Mouse (Mus musculus) stomach, embryonic 14.5 days (tissue): ENCODE data around the gene Eps15. TPM values are rescaled to one million over a fixed set of nuclear protein-coding genes. Genes with fewer than 3 reads are reported as not detected.

ENCODE experiments used
- ATAC-seq: fragments of 200-750 bp; cut with Nextera tagmentation; 2 replicates; pipeline ENCODE4 v1.8.0; 2017; ENCODE audit warnings: low read depth, moderate TSS enrichment; ENCODE audit not compliant: insufficient number of reproducible peaks, insufficient read depth, low FRiP score
- H3K27ac ChIP-seq: fragments of 300-500 bp; sonication (generic); 2 replicates; pipeline ENCODE4 v1.5.1; 2014; ENCODE audit warnings: mild to moderate bottlenecking, low read length, moderate library complexity, mixed read lengths
- H3K27me3 ChIP-seq: fragments of 300-500 bp; sonication (generic); 2 replicates; pipeline ENCODE4 v1.6.1; 2014; ENCODE audit warnings: low read length, control low read depth, mixed read lengths; ENCODE audit not compliant: control insufficient read depth, insufficient read depth
- H3K36me3 ChIP-seq: fragments of 300-500 bp; sonication (generic); 2 replicates; pipeline ENCODE4 v1.6.1; 2014; ENCODE audit warnings: mild to moderate bottlenecking, control low read depth, low read length, moderate library complexity, mixed read lengths; ENCODE audit not compliant: control insufficient read depth, insufficient read depth
- H3K4me1 ChIP-seq: fragments of 300-500 bp; sonication (generic); 2 replicates; pipeline ENCODE4 v1.6.1; 2014; ENCODE audit warnings: low read length, control low read depth, mixed read lengths; ENCODE audit not compliant: control insufficient read depth, insufficient read depth
- H3K4me2 ChIP-seq: fragments of 300-500 bp; sonication (generic); replicated peaks from 2 replicates; pipeline ENCODE4 v1.6.1; 2014; ENCODE audit warnings: low read depth, low read length, control low read depth
- H3K4me3 ChIP-seq: fragments of 300-500 bp; sonication (generic); 2 replicates; pipeline ENCODE4 v1.5.1; 2014; ENCODE audit warnings: low read depth, low read length, control low read depth
- H3K9ac ChIP-seq: fragments of 300-500 bp; sonication (generic); replicated peaks from 2 replicates; pipeline ENCODE4 v1.6.1; 2014; ENCODE audit warnings: low read depth, mild to moderate bottlenecking, control low read depth, low read length, moderate library complexity, mixed read lengths
- H3K9me3 ChIP-seq: fragments of 300-500 bp; sonication (generic); 2 replicates; pipeline ENCODE4 v1.6.1; 2016; ENCODE audit warnings: low read depth, low read length, control low read depth; ENCODE audit not compliant: control insufficient read depth
- WGBS: fragments of 180-500 bp; shearing (Covaris S2); extraction: QIAGEN DNeasy Blood & Tissue Kit; methylation state at CpG from one replicate; pipeline ENCODE4 v1.1.7; 2014; 5-methylcytosine and 5-hydroxymethylcytosine counted together
- polyA plus RNA-seq: library from polyadenylated mRNA; unstranded; fragments of >200 nt; fragmentation: Nextera tagmentation; extraction: Ambion mirVana; gene quantifications from 2 replicates; pipeline ENCODE4 v1.2.1, GENCODE M21; 2014

Eps15 gene
- polyA plus RNA-seq, 1 experiment from 2014 or later, result 50.4 TPM

DNA sequence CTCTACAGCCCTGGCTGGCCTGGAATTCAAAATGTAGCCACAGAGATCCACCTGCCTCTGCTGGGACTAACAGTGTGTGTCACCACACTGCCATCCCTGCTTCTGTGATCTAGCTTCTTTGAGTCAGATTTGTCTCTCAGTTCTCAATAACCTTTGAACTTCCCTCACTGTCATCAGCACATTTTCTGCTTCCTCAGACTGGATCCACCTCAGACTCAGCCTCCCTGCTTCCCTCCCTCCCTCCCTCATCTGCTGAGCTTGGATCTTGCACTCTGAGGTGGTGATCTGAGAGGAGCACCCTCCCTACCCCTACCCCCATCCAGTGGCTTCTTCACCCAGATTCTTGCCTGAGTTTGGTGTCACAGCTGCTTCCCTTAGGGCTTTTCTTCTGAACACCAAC lies 22.4 kb upstream of the Eps15 start:
- no peak for ATAC-seq
- Histone ChIP-seq H3K27me3 (no peaks in the 10 kb centered on the region), H3K4me3 (no peak overlapping the region), H3K27ac (no peak overlapping the region), H3K4me1 (no peaks in the 10 kb centered on the region), H3K4me2 (no peak overlapping the region), H3K9me3 (no peaks in the 10 kb centered on the region), H3K9ac (no peak overlapping the region), H3K36me3 (no peaks in the 10 kb centered on the region)

DNA sequence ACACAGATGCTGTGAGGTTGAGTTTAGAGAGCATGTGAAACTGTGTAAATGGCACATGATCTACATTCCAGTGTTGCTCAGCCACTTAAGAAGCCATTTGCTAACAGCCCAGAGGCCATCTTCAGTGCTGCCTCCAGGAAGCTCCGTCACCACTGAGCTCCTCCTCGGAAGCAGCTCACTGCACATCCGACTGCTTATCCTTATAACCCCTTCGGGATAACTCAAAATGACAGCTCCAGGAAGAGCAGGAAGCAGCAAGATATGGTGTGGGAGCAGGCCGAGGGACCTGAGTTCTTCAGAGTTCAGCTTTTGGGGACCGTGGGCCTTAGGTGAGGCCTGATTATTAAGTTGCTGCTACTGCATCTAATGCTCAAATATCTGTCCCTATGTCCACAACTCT lies 18.0 kb upstream of the Eps15 start:
- no peaks in the 10 kb centered on the region for H3K9me3 ChIP-seq
- H3K4me3 ChIP-seq, result no peak overlapping the region
- 50% methylated on average over 6 of the region's 6 CpGs for WGBS
- H3K4me1 ChIP-seq, result no peaks in the 10 kb centered on the region
- no peaks in the 10 kb centered on the region for H3K27me3 ChIP-seq
- no peak overlapping the region for H3K4me2 ChIP-seq
- H3K36me3 ChIP-seq, result no peaks in the 10 kb centered on the region
- no peak for ATAC-seq
- no peak overlapping the region for H3K27ac ChIP-seq
- H3K9ac ChIP-seq, result no peak overlapping the region

DNA sequence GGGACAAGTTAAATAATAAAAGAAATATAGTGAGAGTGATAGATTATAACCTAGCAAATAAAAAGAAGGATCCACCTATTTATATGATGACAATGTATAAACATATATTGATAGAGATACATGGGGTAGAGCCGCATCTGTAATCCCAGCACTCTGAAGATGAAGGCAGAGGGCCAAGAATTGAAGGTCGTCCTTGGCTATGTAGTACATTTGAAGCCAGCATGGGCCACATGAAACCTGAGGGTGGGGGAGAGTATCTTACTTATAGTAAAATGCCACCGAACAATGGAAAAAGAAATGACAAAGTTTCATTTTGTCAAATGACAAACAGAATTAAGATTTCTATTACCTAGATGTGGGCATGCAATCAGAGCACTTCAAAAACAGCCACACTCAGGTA lies 14.0 kb upstream of the Eps15 start:
- no peaks in the 10 kb centered on the region for H3K27me3 ChIP-seq
- no peak overlapping the region for H3K4me2 ChIP-seq
- H3K27ac ChIP-seq, result no peak overlapping the region
- 81% methylated on average over 3 of the region's 3 CpGs for WGBS
- no peaks in the 10 kb centered on the region for H3K4me1 ChIP-seq
- H3K9me3 ChIP-seq, result no peaks in the 10 kb centered on the region
- no peak overlapping the region for H3K4me3 ChIP-seq
- no peaks in the 10 kb centered on the region for H3K36me3 ChIP-seq
- H3K9ac ChIP-seq, result no peak overlapping the region
- ATAC-seq, result no peak

DNA sequence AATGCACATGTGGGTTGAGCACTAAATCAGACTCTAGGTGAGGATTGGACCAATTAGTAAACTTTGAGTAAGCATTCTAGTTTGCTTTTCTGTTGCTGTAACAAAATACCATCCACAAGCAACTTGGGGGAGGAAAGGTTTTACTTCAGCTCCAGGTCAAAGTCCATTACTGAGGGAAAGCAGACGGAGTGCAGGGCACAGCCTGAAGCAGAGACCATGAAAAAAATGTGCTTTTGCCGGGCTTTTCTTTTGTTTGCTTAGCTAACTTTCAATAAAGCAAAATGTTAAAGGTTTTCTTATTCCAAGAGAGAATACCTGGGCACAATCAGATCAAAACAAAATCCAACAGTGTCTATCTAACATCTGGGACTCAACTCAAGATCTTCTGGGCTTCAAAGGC lies 13.3 kb upstream of the Eps15 start:
- H3K4me1 ChIP-seq, result no peaks in the 10 kb centered on the region
- H3K27me3 ChIP-seq, result no peaks in the 10 kb centered on the region
- H3K9ac ChIP-seq, result no peak overlapping the region
- 48% methylated on average over 2 of the region's 2 CpGs for WGBS
- H3K27ac ChIP-seq, result no peak overlapping the region
- no peak overlapping the region for H3K4me3 ChIP-seq
- no peak overlapping the region for H3K4me2 ChIP-seq
- no peaks in the 10 kb centered on the region for H3K36me3 ChIP-seq
- H3K9me3 ChIP-seq, result no peaks in the 10 kb centered on the region
- ATAC-seq, result no peak

DNA sequence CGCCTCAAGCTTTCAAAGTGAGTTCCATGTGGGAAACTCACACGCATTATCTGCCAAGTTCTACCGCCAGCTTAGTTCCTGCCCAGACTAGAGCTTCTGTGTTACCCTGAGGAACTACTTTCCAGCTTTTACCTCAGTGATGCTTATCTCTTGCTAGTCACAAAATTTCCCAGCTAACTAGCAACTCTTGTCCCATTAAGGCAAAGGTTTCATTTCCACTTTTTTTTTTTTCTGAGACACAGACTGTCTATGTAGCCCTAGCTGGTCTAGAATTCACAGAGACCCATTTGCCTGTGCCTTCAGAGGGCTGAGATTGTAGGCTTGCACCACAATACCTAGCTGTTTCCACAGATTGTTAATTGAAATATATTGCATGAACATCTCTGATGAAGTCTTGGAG lies 12.6 kb upstream of the Eps15 start:
- Histone ChIP-seq H3K27me3 (no peaks in the 10 kb centered on the region), H3K9me3 (no peaks in the 10 kb centered on the region), H3K36me3 (no peaks in the 10 kb centered on the region), H3K4me3 (no peak overlapping the region), H3K4me2 (no peak overlapping the region), H3K4me1 (no peaks in the 10 kb centered on the region), H3K27ac (no peak overlapping the region), H3K9ac (no peak overlapping the region)
- no peak for ATAC-seq
- 83% methylated on average over 3 of the region's 3 CpGs for WGBS

DNA sequence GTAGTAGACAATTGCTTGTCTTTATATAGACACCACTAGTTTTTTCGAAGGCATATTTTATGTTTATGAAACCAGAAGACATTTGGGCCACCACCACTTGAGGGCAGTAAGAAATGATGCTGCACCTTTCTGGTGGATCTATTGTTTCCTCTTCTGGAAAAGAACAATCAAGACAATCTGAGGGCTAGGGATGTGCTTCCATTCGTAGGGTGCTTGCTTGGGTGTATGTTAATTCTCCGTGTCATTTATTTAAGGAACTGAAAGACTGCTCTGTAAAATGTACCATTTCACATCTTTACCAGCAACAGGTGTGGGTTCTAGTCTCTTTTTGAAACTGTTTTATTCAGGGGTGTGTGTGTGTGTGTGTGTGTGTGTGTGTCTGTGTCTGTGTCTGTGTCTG lies 11.2 kb upstream of the Eps15 start:
- Histone ChIP-seq H3K4me2 (no peak overlapping the region), H3K36me3 (no peaks in the 10 kb centered on the region), H3K27me3 (no peaks in the 10 kb centered on the region), H3K4me1 (no peaks in the 10 kb centered on the region), H3K27ac (no peak overlapping the region), H3K9me3 (no peaks in the 10 kb centered on the region), H3K9ac (no peak overlapping the region), H3K4me3 (no peak overlapping the region)
- WGBS, result 84% methylated on average over 3 of the region's 3 CpGs
- no peak for ATAC-seq

DNA sequence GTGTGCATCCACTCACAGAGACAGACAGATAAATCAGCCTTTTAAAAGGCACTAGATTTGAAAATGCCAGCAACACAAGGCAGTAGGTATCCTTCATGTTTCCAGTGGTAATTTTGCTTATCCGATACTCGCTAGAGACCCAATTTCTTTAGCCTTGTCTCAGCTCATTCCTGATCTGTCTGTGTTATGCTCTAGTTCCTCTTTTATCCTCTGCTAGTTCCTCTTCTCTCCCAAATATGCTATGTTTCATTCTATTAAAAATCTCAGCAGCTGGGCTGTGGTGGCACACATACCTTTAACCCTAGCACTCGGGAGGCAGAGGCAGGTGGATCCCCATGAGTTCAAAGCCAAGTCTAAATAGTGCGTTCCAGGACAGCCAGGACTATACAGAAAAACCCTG lies 8.3 kb upstream of the Eps15 start:
- no peaks in the 10 kb centered on the region for H3K27me3 ChIP-seq
- ATAC-seq, result no peak

DNA sequence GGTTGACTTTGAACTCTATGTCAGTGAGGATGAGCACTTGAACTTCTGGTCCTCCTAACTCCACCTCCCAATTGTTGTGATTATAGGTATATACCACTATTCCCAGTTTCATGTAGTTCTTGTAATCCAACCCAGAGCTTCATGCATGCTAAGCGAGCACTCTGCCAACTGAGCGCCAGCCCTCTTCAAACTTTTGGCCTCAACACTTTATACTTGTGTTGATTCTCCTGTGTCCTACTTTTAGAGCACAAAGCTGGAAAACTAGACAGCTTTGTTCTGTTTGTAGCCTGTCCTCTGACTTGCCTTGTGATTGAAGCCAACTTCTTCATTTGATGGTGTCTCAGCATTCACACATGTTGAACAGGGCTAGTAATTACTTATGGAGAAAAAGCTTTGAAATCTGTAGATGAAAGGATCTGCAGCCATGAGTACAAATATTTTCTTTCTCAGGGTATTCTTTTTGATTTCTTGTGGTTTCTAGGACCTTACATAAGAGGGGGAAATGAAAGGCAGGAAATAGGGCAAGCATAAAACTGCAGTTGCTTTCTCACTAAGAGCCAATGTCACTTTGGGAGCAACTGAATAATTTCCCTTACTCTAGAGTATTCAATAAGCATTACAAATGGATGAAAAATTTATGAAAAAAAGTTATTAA lies 6.4 kb upstream of the Eps15 start:
- Histone ChIP-seq H3K36me3 (no peaks in the 10 kb centered on the region), H3K27me3 (no peaks in the 10 kb centered on the region), H3K27ac (no peak overlapping the region), H3K4me3 (no peak overlapping the region), H3K4me1 (no peaks in the 10 kb centered on the region), H3K9me3 (no peaks in the 10 kb centered on the region), H3K9ac (no peak overlapping the region), H3K4me2 (no peak overlapping the region)
- WGBS, result 83% methylated on average over 2 of the region's 2 CpGs
- no peak for ATAC-seq

More for the DNA sequence above, 8.3 kb upstream of the Eps15 start:
- Histone ChIP-seq H3K4me2 (no peak overlapping the region), H3K4me1 (no peaks in the 10 kb centered on the region), H3K9ac (no peak overlapping the region), H3K36me3 (no peaks in the 10 kb centered on the region), H3K27ac (no peak overlapping the region), H3K9me3 (no peaks in the 10 kb centered on the region), H3K4me3 (no peak overlapping the region)
- WGBS, result 91% methylated on average over 4 of the region's 4 CpGs

DNA sequence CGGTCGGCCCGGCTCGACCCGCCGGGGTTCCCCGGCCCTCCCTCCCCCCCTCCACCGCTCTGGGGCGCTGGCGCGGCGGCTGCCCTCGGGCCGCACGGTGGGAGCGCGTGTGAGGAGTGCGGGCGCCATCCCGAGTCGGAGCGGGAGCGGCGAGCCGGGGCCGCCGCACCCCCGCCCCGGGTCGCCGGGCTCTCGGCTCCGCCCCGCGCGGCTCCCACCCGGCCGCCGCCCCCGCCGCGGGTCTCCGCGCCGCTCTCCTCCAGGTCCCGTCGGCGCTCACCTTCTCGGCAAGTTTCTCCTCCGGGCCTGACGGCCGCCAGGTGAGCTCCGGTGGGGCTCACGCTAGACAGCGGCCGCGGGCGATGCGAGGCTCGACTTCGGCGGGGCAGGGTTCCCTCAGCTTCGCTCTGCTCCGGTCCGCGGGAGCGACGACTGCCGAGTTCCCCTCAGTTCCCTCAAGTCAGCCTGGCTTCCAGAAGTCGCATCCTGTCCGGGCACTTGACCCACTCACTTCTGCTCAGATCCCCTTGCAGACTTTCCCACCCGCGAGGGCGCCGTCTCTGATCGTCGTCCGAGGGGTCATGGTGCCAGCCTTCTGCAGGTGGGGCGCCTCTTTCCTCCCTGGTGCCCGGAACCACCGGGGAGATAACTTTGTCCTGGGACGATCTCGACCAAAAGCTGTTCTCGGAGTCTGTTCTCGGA lies 542 bp downstream of the Eps15 start:
- H3K4me2 ChIP-seq, result peak overlapping the region; percentile 91
- under 1% methylated on average over 68 of the region's 85 CpGs for WGBS
- peak overlapping the region; percentile 71 for H3K27ac ChIP-seq
- H3K9me3 ChIP-seq, result no peaks in the 10 kb centered on the region
- peak overlapping the region; percentile 79 for H3K4me3 ChIP-seq
- H3K27me3 ChIP-seq, result no peaks in the 10 kb centered on the region
- H3K9ac ChIP-seq, result peak overlapping the region; percentile 80
- H3K36me3 ChIP-seq, result no peaks in the 10 kb centered on the region
- peaks cover 14% of the 10 kb centered on the region for H3K4me1 ChIP-seq
- peak; percentile 85 for ATAC-seq
